Mouse (Mus musculus) hindbrain, embryonic 11.5 days (tissue): ENCODE measurements around the gene Fgf8. TPM values are rescaled to one million over a fixed set of nuclear protein-coding genes. Genes with fewer than 3 reads are reported as not detected.
A peak's percentile ranks its signal among the peaks of the same experiment; 100 is the strongest.

Experiments used
- ATAC-seq: fragments of 200-750 bp; cut with Nextera tagmentation; 2 replicates; pipeline ENCODE4 v1.8.0; 2017; ENCODE audit warnings: mild to moderate bottlenecking, moderate TSS enrichment, moderate library complexity; ENCODE audit not compliant: low FRiP score
- DNase-seq: peaks from one replicate; pipeline ENCODE4 v3.0.0-alpha.2; 2015; ENCODE audit warnings: low spot score
- H3K27ac ChIP-seq: fragments of 300-500 bp; sonication (generic); 2 replicates; pipeline ENCODE4 v1.5.1; 2014; ENCODE audit warnings: mild to moderate bottlenecking, low read depth, low read length
- H3K27me3 ChIP-seq: fragments of 300-500 bp; sonication (generic); 2 replicates; pipeline ENCODE4 v1.6.1; 2014; ENCODE audit warnings: mild to moderate bottlenecking, low read length, moderate library complexity, mixed read lengths; ENCODE audit not compliant: control insufficient read depth, insufficient read depth
- H3K36me3 ChIP-seq: fragments of 300-500 bp; sonication (generic); 2 replicates; pipeline ENCODE4 v1.6.1; 2014; ENCODE audit warnings: mild to moderate bottlenecking, low read length, moderate library complexity, mixed read lengths; ENCODE audit not compliant: control insufficient read depth, insufficient read depth
- H3K4me1 ChIP-seq: fragments of 300-500 bp; sonication (generic); replicated peaks from 2 replicates; pipeline ENCODE4 v1.6.1; 2014; ENCODE audit warnings: low read length, mixed read lengths; ENCODE audit not compliant: control insufficient read depth, insufficient read depth
- H3K4me2 ChIP-seq: fragments of 300-500 bp; sonication (generic); replicated peaks from 2 replicates; pipeline ENCODE4 v1.6.1; 2014; ENCODE audit warnings: mild to moderate bottlenecking, low read depth, low read length
- H3K4me3 ChIP-seq: fragments of 300-500 bp; sonication (generic); 2 replicates; pipeline ENCODE4 v1.5.1; 2014; ENCODE audit warnings: low read depth, low read length
- H3K9ac ChIP-seq: fragments of 300-500 bp; sonication (generic); 2 replicates; pipeline ENCODE4 v1.6.1; 2014; ENCODE audit warnings: low read depth, low read length
- H3K9me3 ChIP-seq: fragments of 300-500 bp; sonication (generic); 2 replicates; pipeline ENCODE4 v1.6.1; 2016; ENCODE audit warnings: low read length; ENCODE audit not compliant: control insufficient read depth
- WGBS: fragments of 180-500 bp; shearing (Covaris S2); extraction: QIAGEN DNeasy Blood & Tissue Kit; methylation state at CpG from one replicate; pipeline ENCODE4 v1.1.7; 2014; 5-methylcytosine and 5-hydroxymethylcytosine counted together
- polyA plus RNA-seq: library from polyadenylated mRNA; unstranded; fragments of >200 nt; fragmentation: Nextera tagmentation; extraction: Ambion mirVana; gene quantifications from 2 replicates; pipeline ENCODE4 v1.2.1, GENCODE M21; 2014

The Fgf8 gene
- polyA plus RNA-seq, 1 experiment from 2014 or later, result 4.6 TPM

GRCm38 (mm10) chr19:45783181-45783932 lies 40.6 kb upstream of the Fgf8 start, which contains the start of gene Mgea5:
TSS of gene Mgea5 (minus strand) at chr19:45783837.
- peak; percentile 97 for ATAC-seq

GRCm38 (mm10) chr19:45782315-45783001 lies 39.7 kb upstream of the Fgf8 start:
- Histone ChIP-seq H3K36me3 (peaks cover 3% of the 10 kb centered on the region; the same call in 1 of the 2 replicates), H3K27ac (peak overlapping the region; percentile 98), H3K27me3 (no peaks in the 10 kb centered on the region), H3K4me1 (peaks cover 7% of the 10 kb centered on the region), H3K4me2 (peak overlapping the region; percentile 49), H3K9me3 (no peaks in the 10 kb centered on the region), H3K4me3 (peak overlapping the region; percentile 100), H3K9ac (peak overlapping the region; percentile 98)
- ATAC-seq, result peak; percentile 60
- peak; percentile 73 for DNase-seq
- WGBS, result under 1% methylated on average over 36 of the region's 36 CpGs

More at GRCm38 (mm10) chr19:45783181-45783932, 40.6 kb upstream of the Fgf8 start, which contains the start of gene Mgea5:
- WGBS, result 1% methylated on average over 51 of the region's 71 CpGs
- DNase-seq, result peak; percentile 97
- peak within 1 kb of the TSS; percentile 49 for H3K4me2 ChIP-seq
- H3K27ac ChIP-seq, result peak within 1 kb of the TSS; percentile 98
- no peaks in the 10 kb centered on the region for H3K9me3 ChIP-seq
- 0 out of 2 replicates have a peak, but pooled peaks cover 1% of the 10 kb centered on the region for H3K36me3 ChIP-seq
- H3K9ac ChIP-seq, result peak within 1 kb of the TSS; percentile 98
- peak within 1 kb of the TSS; percentile 100 for H3K4me3 ChIP-seq
- H3K27me3 ChIP-seq, result no peaks in the 10 kb centered on the region
- peaks cover 7% of the 10 kb centered on the region for H3K4me1 ChIP-seq

DNA sequence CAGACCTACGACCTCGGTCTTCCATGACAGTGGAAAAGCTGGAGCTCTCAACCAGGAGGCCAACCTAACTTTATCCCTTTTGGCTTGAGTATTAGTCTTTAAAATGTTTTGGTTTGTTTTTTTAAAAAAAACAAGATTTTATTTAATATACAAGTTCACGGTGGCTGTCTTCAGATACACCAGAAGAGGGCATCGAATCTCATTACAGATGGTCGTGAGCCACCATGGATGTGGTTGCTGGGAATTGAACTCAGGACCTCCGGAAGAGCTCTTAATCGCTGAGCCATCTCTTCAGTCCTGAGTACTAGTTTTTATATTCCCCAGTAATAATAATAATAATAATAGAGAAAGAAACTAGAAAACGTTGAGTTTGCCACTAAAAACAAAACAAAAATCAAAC lies 39.0 kb upstream of the Fgf8 start:
- DNase-seq (no peak), ATAC-seq (no peak)
- Histone ChIP-seq H3K9ac (no peak overlapping the region), H3K4me2 (peak overlapping the region; percentile 49), H3K4me3 (peak overlapping the region; percentile 100), H3K27me3 (no peaks in the 10 kb centered on the region), H3K36me3 (peaks cover 3% of the 10 kb centered on the region; the same call in 1 of the 2 replicates), H3K27ac (no peak overlapping the region), H3K9me3 (no peaks in the 10 kb centered on the region), H3K4me1 (peaks cover 7% of the 10 kb centered on the region)
- 64% methylated on average over 8 of the region's 8 CpGs for WGBS

DNA sequence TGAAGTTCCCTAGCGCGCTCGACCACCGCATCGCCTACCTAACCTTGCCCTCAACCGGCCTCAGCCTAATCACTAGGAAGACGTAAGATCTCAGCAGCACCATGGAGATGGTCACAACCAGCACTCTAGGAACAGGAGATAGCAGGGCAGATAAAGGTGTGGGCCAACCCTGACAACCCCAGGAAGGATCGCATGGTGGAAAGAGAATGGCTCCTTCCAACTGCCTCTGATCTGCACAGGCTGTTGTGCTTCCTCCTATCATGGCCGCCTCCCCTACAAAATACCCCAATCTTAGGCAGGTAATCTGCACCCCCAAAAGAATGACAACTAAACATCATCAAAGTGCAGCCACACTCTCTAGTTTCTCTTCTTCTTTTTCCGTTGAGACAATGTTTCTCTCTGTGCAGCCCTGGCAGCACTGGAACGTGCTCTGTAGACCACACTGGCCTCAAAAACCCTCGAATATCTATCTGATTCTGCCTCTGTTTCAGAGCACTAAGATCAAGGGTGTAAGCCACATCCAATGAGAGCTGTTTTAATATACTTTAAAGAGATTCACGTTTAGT lies 37.7 kb upstream of the Fgf8 start:
- ATAC-seq (no peak), DNase-seq (no peak)
- no peaks in the 10 kb centered on the region for H3K27me3 ChIP-seq
- H3K36me3 ChIP-seq, result peaks cover 5% of the 10 kb centered on the region; the same call in 1 of the 2 replicates
- no peak overlapping the region for H3K4me2 ChIP-seq
- no peak overlapping the region for H3K4me3 ChIP-seq
- peaks cover 7% of the 10 kb centered on the region for H3K4me1 ChIP-seq
- H3K9me3 ChIP-seq, result no peaks in the 10 kb centered on the region
- no peak overlapping the region for H3K9ac ChIP-seq
- WGBS, result 88% methylated on average over 13 of the region's 13 CpGs
- H3K27ac ChIP-seq, result no peak overlapping the region

DNA sequence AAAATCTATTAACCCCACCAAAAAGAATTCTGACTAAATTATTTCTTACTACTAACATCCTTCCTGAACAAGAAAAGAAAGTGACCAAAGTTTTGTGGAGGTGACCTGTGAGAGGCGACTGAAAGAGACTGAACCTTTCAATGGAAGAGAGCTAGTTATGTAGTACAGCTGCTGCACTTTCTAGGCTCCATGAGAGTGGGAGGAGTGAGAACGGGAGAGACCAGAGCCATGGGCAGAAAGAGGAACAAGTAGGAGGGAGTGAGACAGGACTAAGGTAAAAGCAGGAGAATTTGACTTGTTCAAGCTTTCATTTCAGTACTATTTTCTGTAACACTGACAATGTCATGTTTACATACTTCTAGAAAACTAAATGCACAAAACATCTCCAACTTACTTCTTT lies 32.8 kb upstream of the Fgf8 start:
- 78% methylated on average over 2 of the region's 2 CpGs for WGBS
- ATAC-seq (no peak), DNase-seq (no peak)
- Histone ChIP-seq H3K4me2 (no peak overlapping the region), H3K27ac (no peak overlapping the region), H3K9ac (no peak overlapping the region), H3K36me3 (peaks cover 12% of the 10 kb centered on the region; the same call in 1 of the 2 replicates), H3K4me3 (no peak overlapping the region), H3K4me1 (no peaks in the 10 kb centered on the region; the same call in 1 of the 2 replicates), H3K27me3 (no peaks in the 10 kb centered on the region), H3K9me3 (no peaks in the 10 kb centered on the region)

DNA sequence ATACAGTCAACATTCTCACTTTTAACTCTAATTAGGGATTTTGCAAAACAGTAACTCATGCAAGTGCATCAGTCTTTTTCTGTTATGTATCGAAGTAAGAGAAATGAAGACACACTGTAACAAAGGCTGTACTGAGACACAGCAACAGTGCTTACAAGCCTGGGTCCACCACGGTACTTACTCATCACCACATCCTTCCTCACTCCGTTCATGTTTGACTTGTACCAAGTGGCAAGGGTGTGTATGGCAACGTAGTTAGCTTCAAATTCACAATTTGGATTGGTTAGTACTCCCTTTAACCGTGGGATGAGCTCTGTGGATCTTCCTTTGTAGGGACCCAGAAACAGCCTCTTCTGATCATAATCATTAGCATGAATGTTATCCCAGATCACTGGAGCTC lies 28.8 kb upstream of the Fgf8 start:
- no peak overlapping the region for H3K27ac ChIP-seq
- WGBS, result 96% methylated on average over 5 of the region's 5 CpGs
- DNase-seq (no peak), ATAC-seq (no peak)
- no peak overlapping the region for H3K4me2 ChIP-seq
- H3K4me3 ChIP-seq, result no peak overlapping the region
- H3K9ac ChIP-seq, result no peak overlapping the region
- no peaks in the 10 kb centered on the region for H3K9me3 ChIP-seq
- no peaks in the 10 kb centered on the region for H3K27me3 ChIP-seq
- peaks cover 21% of the 10 kb centered on the region for H3K36me3 ChIP-seq
- H3K4me1 ChIP-seq, result no peaks in the 10 kb centered on the region

GRCm38 (mm10) chr19:45760810-45761209 lies 18.1 kb upstream of the Fgf8 start:
- H3K4me3 ChIP-seq, result no peak overlapping the region
- H3K9ac ChIP-seq, result no peak overlapping the region
- H3K27me3 ChIP-seq, result no peaks in the 10 kb centered on the region
- no peaks in the 10 kb centered on the region for H3K9me3 ChIP-seq
- ATAC-seq (no peak), DNase-seq (no peak)
- no peak overlapping the region for H3K4me2 ChIP-seq
- H3K4me1 ChIP-seq, result no peaks in the 10 kb centered on the region
- H3K36me3 ChIP-seq, result peaks cover 32% of the 10 kb centered on the region
- H3K27ac ChIP-seq, result no peak overlapping the region
- WGBS, result 94% methylated on average over 3 of the region's 3 CpGs

GRCm38 (mm10) chr19:45758671-45759070 lies 16.0 kb upstream of the Fgf8 start:
- no peak for ATAC-seq
- H3K4me1 ChIP-seq, result no peaks in the 10 kb centered on the region
- no peak overlapping the region for H3K27ac ChIP-seq
- no peak overlapping the region for H3K4me3 ChIP-seq
- H3K36me3 ChIP-seq, result peaks cover 41% of the 10 kb centered on the region
- H3K27me3 ChIP-seq, result no peaks in the 10 kb centered on the region
- 93% methylated on average over 5 of the region's 5 CpGs for WGBS
- H3K9ac ChIP-seq, result no peak overlapping the region
- DNase-seq, result no peak
- no peaks in the 10 kb centered on the region for H3K9me3 ChIP-seq
- H3K4me2 ChIP-seq, result no peak overlapping the region
